Mouse (Mus musculus) ovary, postnatal 10 days (tissue): ENCODE results near the gene Cracr2b.

Experiments
- DNase-seq: peaks from one replicate; pipeline ENCODE4 v3.0.0; 2022; ENCODE audit warnings: low spot score

The Cracr2b gene

GRCm38 (mm10) chr7:141469901-141470636 is 9.2 kb downstream of the Cracr2b start:
- DNase-seq: no peak

- DNase-seq: no peak
Observed at GRCm38 (mm10) chr7:141470637-141470944, 9.7 kb downstream of the Cracr2b start.

DNA sequence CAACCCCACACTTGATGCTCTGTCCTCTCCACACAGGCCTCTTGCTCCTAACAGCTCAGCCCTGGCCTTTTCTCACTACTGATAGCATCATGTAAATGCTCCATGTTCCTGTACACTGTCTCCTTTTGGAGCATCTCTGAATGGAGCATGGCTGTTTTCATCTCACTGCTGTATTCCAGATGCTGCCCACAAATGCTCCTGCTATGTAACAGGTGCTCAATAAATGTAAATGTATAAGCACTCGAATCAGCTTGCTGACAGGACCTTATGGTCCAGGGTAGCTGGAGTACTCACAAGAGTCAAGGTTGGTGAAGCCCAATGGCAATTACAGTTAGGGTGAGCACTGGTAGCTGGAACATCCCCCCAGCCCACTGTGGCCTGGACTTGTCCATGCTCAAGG is 10.3 kb downstream of the Cracr2b start:
- DNase-seq: no peak

DNA sequence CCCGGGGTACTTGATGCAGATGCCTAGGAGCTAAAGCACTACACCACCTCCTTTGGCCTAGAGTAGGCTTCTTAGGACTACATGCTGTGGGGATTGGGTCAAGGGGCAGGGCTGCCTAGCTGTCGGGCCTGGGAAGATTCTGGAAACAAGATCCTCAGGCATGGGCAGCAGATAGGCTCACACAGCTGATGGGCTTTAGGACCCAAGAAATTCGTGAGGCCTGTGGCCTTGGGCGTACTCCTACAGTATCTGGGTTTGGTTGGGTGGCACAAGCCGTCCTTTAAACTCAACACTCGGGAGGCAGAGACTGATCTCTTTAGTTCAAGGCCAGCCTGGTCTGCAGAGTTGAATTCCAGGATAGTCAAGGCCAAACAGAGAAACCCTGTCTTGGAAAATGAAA is 11.3 kb downstream of the Cracr2b start:
- no peak for DNase-seq

DNA sequence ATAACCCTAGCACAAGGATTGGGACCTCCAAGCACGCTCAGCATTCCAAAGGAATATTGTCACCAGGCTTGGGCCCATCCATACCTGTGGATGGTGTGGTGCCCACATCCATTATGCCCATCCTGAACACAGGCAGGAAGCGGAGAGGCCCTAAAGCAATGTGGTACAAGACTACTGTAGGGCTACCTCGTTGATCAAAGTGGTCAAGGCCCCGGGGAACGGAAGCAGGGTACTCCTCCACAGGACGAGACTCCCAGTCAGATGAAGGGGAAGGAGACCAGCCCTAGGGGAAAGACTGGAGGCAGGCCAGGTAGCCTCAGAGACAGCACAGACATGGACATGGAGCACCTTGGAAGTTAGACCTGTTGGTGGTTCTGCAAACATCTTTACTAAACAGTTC is 11.9 kb downstream of the Cracr2b start:
- no peak for DNase-seq

DNA sequence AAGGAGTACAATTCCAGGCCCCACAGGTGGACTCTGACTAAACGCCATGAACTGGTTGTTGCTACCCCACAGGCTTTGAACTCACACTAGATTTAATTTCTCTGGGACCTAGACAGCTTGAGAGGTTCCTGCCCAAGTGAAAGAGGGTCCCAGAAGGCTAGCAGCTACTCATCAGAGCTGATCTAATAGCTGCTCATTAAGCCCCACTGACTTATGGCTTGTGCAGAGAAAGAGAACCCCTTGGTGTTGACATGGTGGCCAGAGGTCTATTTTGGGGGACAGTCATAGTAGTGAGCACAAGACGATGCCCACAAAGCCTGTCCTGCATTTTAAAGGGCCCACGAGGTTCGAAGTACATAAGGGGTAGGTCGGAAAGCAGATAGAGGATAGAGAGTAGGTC is 13.3 kb downstream of the Cracr2b start:
- DNase-seq: no peak

DNA sequence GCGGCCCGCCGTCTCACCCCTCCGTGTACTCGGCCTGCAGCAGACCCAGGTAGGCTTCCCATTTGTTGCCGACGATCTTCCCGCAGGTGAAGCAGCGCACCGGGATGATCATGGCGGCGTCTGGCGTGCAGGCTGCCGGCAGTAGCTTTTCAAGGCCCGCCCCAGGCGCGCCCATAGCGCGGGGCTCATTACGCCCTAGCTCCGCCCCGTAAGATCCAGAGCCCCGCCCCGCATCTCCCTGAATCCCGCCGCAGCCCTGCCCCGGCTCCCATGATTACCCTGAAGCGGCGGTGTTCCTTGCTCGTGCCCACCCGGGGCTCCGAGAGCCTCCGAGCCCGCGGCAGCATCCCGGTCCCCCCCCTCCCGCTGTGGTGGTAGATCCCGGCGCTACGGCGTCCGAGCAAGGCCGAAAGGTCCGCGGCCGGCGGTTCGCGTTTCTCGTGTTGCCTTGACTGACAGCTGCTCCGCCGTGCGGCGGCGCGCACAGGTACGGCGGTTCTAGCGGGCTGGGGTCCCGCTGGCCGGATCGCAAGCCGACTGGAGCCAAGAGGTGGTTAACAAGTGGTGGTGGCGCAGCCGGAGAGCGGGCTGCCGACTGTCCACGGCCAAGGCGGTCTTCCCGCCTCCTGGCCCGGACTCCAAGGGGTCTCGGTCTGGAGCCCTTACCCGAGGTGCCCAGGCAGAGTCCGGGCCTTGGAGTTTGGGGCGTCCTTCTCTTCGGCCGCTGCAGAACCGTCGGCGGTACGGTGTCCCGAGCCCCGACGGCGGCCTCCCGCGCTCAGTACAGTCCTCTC is 14.3 kb downstream of the Cracr2b start, which contains the start of the genes Polr2l and Tspan4:
TSS of gene Polr2l (minus strand) at position 122 of the 794 bp plus-strand sequence.
TSS of gene Tspan4 (plus strand) at position 230 of the 794 bp plus-strand sequence.
- DNase-seq: peak; percentile 76

GRCm38 (mm10) chr7:141475805-141476158 is 14.9 kb downstream of the Cracr2b start:
- no peak for DNase-seq

DNA sequence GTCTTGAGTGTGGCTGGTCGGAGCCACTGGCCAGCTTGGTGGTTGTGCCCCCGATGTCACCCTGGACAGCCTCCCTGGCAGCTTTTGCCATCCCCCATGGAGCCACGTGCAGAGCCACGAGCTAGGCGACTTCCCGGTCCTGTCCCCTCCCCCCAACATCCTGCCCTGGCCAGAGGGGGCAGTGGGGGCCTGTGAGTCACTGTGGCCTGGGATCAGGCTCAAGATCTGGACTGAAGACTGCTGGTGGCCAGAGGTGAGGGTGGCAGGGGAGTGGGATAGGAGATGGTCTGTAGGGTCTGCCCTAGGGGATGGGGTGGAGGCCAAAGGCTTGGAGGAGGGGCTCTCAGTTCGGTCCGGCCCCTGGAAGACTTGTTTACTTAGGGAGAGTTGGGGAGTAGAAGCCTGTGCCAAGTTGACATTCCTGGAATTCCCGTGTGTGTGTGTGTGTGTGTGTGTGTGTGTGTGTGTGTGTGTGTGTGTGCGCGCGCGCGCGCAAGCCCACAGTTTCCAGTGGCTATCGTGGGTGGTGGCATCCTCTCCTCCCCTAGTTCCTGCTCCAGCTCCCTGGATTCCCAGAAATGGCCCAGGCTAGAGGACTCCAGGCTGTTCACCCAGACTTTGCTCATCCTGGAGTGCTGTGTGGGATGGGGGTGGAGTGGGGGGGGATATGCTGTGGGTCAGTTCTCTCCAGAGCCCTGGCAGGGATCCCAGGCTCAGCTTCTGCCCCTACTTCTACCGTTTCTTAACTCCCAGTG is 15.5 kb downstream of the Cracr2b start:
- DNase-seq: peak; percentile 69

GRCm38 (mm10) chr7:141476981-141477370 is 16.1 kb downstream of the Cracr2b start:
- DNase-seq: no peak

GRCm38 (mm10) chr7:141477578-141478269 is 16.8 kb downstream of the Cracr2b start:
- DNase-seq: no peak

DNA sequence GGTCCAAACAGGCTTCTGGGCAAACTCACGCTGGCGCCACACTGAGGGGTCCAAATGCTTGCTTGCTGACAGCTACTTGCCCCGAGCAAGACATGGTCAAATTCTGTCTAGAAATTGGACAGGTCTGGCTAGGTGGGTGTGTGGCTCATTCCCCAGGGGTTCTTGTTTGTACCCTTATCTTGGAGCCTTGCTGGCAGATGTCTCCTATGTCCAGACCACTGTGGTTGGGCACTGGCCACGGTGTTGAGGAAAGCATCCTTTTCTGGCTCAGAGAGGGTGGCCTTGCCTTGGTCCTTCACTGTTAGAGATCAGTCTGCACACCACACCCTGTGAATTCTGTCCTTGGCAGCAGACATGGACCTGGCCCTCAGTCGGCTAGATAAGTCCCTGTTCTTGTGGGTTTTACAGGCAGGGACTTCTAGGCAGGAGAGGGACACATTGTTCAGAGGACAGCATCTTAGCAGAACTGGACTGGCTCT is 17.4 kb downstream of the Cracr2b start:
- DNase-seq: no peak

- no peak for DNase-seq
Observed at GRCm38 (mm10) chr7:141480842-141481497, 20.1 kb downstream of the Cracr2b start.

GRCm38 (mm10) chr7:141481498-141482401 is 20.9 kb downstream of the Cracr2b start:
- DNase-seq: no peak

DNA sequence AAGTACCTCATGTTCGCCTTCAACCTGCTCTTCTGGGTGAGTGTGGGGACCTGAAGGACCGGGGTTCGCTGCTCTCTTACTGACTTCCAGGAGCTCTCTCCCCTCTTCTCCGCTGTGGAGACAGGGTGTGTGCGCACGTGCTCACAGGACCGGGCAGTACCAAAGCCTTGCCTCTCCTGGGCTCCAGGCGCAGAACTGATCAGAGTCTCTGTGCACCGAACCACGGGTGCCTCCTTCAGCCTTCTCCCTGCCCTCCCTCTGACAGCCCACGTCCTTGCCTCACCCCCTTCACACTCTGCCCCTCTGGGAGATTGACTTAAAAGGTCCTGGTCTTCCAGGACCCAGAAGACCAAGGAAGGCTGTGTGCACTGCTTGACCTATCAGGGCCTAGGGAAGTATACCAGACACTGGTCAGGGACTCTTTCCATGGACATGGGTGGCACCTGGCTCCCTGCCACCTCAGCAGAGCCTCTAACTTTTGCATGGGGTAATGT is 21.7 kb downstream of the Cracr2b start:
- DNase-seq: no peak

DNA sequence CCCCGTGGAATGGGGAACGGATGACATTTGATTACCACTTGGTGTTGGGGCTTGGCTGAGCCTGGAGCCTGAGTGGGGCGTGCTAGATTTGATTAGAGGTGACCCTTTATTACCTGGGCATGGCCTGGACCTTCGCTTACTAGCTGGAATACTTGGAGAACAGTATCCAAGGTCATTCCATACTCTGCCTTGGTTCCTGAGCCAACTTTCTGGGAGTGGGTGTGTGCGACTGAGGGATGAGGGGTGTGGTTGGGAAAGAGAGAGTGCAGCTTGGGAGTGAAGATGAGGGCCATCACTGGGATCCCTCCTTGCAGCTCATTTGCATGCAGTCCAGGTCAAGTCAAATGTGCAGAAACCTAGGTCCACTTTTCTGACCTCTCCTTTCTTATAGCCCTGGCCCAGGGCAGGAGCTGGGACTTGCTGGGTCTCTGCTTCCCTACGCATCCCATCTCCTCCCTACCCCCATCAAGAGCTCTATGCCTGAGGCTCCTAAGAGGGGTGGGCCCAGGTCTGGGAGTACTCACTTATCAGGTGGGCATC is 22.3 kb downstream of the Cracr2b start:
- no peak for DNase-seq

DNA sequence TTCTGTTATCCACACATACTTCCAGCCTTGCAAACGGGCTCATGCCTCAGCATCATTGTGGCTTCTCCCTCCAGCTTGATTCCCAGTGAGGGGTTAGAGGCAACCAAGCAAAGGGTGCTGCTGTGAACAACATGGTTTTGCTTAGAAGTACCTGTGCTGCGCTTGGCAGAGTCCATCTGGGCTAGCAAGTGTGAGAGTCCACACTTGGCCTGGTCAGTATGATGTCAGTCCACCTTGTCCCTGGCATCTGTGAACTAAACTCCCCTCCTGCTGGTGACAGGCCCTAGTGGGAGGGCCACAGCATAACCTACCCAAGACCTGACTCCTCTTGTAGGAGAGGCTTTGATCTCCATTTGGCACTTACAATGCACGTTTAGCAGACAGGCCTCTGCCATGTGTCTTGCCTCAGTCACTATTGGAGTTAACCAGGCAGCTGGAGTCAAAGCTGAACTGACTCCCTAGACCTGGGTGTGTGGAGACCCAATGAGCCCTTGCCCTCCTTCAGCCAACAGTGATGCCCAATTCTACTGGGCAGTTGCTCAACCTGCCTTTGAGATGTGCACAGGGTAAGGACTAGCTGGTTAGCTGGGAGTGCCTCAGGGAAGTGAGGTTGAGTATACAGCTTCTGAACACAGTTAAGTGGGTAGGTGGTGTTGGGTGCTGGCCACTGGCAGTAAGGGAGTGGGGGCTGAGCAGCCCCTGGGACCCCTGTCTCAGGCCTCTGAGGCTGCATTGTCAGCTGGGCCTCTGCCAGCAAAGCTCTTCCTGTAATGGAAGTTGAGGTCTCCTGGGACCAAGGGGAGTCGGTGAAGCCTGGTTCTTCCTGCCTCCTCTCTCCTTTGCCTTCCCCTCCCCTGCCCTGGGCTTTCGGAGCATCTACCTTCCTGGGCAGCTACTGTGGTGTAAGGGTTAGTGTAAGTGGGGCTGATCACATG is 23.6 kb downstream of the Cracr2b start:
- DNase-seq: no peak

- no peak for DNase-seq
Observed at GRCm38 (mm10) chr7:141485186-141485585, 24.3 kb downstream of the Cracr2b start.

GRCm38 (mm10) chr7:141485606-141486005 is 24.7 kb downstream of the Cracr2b start:
- DNase-seq: no peak
